Mouse (Mus musculus) heart, postnatal 36 days (tissue): ENCODE measurements at regions not wholly inside any gene's neighbourhood (a gene's known extent, or its start where the extent isn't known, plus 50 kb on each side); places are given as distances from the start of the nearest gene placed in this dataset.

Source experiments
- DNase-seq, 2 experiments: peaks; one replicate each; pipeline ENCODE4 v3.0.0; 2021 to 2022
- intact Hi-C: fragments of 180-260 bp; cut with DNase I; formaldehyde crosslinking; loops from one replicate; pipeline ENCODE4 v1.15.1; 2025

- no peak for DNase-seq
- intact Hi-C loops = no loop called here
Observed at GRCm38 (mm10) chr11:112976914-112977785, 195.1 kb downstream of the Sox9 start.

- no peak for DNase-seq
- intact Hi-C loops = no loop called here
Observed at GRCm38 (mm10) chr11:112978884-112979283, 196.9 kb downstream of the Sox9 start.

- DNase-seq = no peak
- intact Hi-C loops = no loop called here
Observed at GRCm38 (mm10) chr11:112979413-112979812, 197.4 kb downstream of the Sox9 start.

GRCm38 (mm10) chr11:112982165-112982801 is 200.3 kb downstream of the Sox9 start:
- no peak for DNase-seq
- intact Hi-C loops = no loop called here

GRCm38 (mm10) chr11:112982802-112983591 is 201.0 kb downstream of the Sox9 start:
- intact Hi-C loops = no loop called here
- DNase-seq = no peak

- intact Hi-C loops = no loop called here
- DNase-seq = no peak
Observed at GRCm38 (mm10) chr11:112986029-112986573, 204.1 kb downstream of the Sox9 start.

GRCm38 (mm10) chr11:112987782-112988181 is 205.8 kb downstream of the Sox9 start:
- DNase-seq = no peak
- intact Hi-C loops = no loop called here

GRCm38 (mm10) chr11:112988900-112989299 is 206.9 kb downstream of the Sox9 start:
- intact Hi-C loops = no loop called here
- no peak for DNase-seq

GRCm38 (mm10) chr11:112989981-112990512 is 208.0 kb downstream of the Sox9 start:
- intact Hi-C loops = no loop called here
- no peak for DNase-seq

- intact Hi-C loops = no loop called here
- DNase-seq = no peak
Observed at GRCm38 (mm10) chr11:112990751-112991150, 208.7 kb downstream of the Sox9 start.

- DNase-seq = no peak
- intact Hi-C loops = no loop called here
Observed at GRCm38 (mm10) chr11:112991862-112992261, 209.8 kb downstream of the Sox9 start.

- intact Hi-C loops = no loop called here
- DNase-seq = no peak
Observed at GRCm38 (mm10) chr11:112998777-112999583, 217.0 kb downstream of the Sox9 start.

GRCm38 (mm10) chr11:113001071-113001470 is 219.0 kb downstream of the Sox9 start:
- intact Hi-C loops = no loop called here
- no peak for DNase-seq

- DNase-seq = no peak
- intact Hi-C loops = no loop called here
Observed at GRCm38 (mm10) chr11:113005895-113006294, 223.9 kb downstream of the Sox9 start.

- peak in 1 of 2 experiments; percentile 22 for DNase-seq
- intact Hi-C loops = no loop called here
Observed at GRCm38 (mm10) chr11:113008521-113008920, 226.5 kb downstream of the Sox9 start.

GRCm38 (mm10) chr11:113009376-113009775 is 227.4 kb downstream of the Sox9 start:
- intact Hi-C loops = no loop called here
- DNase-seq = no peak

GRCm38 (mm10) chr11:113010906-113011305 is 228.9 kb downstream of the Sox9 start:
- DNase-seq = peak in 1 of 2 experiments; percentile 7

GRCm38 (mm10) chr11:113014186-113015010 is 232.4 kb downstream of the Sox9 start:
- intact Hi-C loops = no loop called here
- DNase-seq = no peak

More at GRCm38 (mm10) chr11:113010906-113011305, 228.9 kb downstream of the Sox9 start:
- intact Hi-C loops = no loop called here
